Mouse (Mus musculus): ENCODE results near the gene Il9r.

Il9r gene

GRCm38 (mm10) chr11:32200075-32200601 lies at the start of gene Il9r:
Il9r (minus strand) TSS chr11:32200279.
- DNase-seq (ENCODE audit: low spot score), result no peak

GRCm38 (mm10) chr11:32248350-32248749 lies 48.3 kb upstream of the Il9r start:
- DNase-seq (ENCODE audit: low spot score), result no peak

GRCm38 (mm10) chr11:32247068-32247467 lies 47.0 kb upstream of the Il9r start:
- no peak for DNase-seq (ENCODE audit: low spot score)

GRCm38 (mm10) chr11:32245614-32246013 lies 45.5 kb upstream of the Il9r start:
- no peak for DNase-seq (ENCODE audit: low spot score)

- DNase-seq (ENCODE audit: low spot score), result no peak
Measured at GRCm38 (mm10) chr11:32244617-32245016, 44.5 kb upstream of the Il9r start.

- DNase-seq (ENCODE audit: low spot score), result no peak
Measured at GRCm38 (mm10) chr11:32244064-32244463, 44.0 kb upstream of the Il9r start.

- DNase-seq (ENCODE audit: low spot score), result no peak
Measured at GRCm38 (mm10) chr11:32243205-32243955, 43.3 kb upstream of the Il9r start.

- no peak for DNase-seq (ENCODE audit: low spot score)
Measured at GRCm38 (mm10) chr11:32242209-32242608, 42.1 kb upstream of the Il9r start.

- no peak for DNase-seq (ENCODE audit: low spot score)
Measured at GRCm38 (mm10) chr11:32241391-32241790, 41.3 kb upstream of the Il9r start.

GRCm38 (mm10) chr11:32238093-32238860 lies 38.2 kb upstream of the Il9r start:
- DNase-seq (ENCODE audit: low spot score), result peak; percentile 71

GRCm38 (mm10) chr11:32237411-32237795 lies 37.3 kb upstream of the Il9r start:
- no peak for DNase-seq (ENCODE audit: low spot score)

- DNase-seq (ENCODE audit: low spot score), result peak; percentile 37
Measured at GRCm38 (mm10) chr11:32236712-32237410, 36.8 kb upstream of the Il9r start.

- no peak for DNase-seq (ENCODE audit: low spot score)
Measured at GRCm38 (mm10) chr11:32236132-32236531, 36.1 kb upstream of the Il9r start.

GRCm38 (mm10) chr11:32235646-32236045 lies 35.6 kb upstream of the Il9r start:
- DNase-seq (ENCODE audit: low spot score), result peak; percentile 46

GRCm38 (mm10) chr11:32234816-32235485 lies 34.9 kb upstream of the Il9r start:
- DNase-seq (ENCODE audit: low spot score), result no peak

- no peak for DNase-seq (ENCODE audit: low spot score)
Measured at GRCm38 (mm10) chr11:32233895-32234294, 33.8 kb upstream of the Il9r start.

- DNase-seq (ENCODE audit: low spot score), result no peak
Measured at GRCm38 (mm10) chr11:32232848-32233247, 32.8 kb upstream of the Il9r start.

- no peak for DNase-seq (ENCODE audit: low spot score)
Measured at GRCm38 (mm10) chr11:32231125-32231524, 31.0 kb upstream of the Il9r start.

- no peak for DNase-seq (ENCODE audit: low spot score)
Measured at GRCm38 (mm10) chr11:32230220-32230619, 30.1 kb upstream of the Il9r start.

GRCm38 (mm10) chr11:32228292-32228845 lies 28.3 kb upstream of the Il9r start:
- no peak for DNase-seq (ENCODE audit: low spot score)

- DNase-seq (ENCODE audit: low spot score), result no peak
Measured at GRCm38 (mm10) chr11:32227555-32227954, 27.5 kb upstream of the Il9r start.

- no peak for DNase-seq (ENCODE audit: low spot score)
Measured at GRCm38 (mm10) chr11:32227041-32227440, 27.0 kb upstream of the Il9r start.

Measured in lung, postnatal 25 days (tissue).